Mouse (Mus musculus) neural tube, embryonic 15.5 days (tissue): Measurements from ENCODE around the gene Map4k3. TPM values are rescaled to one million over a fixed set of nuclear protein-coding genes. Genes with fewer than 3 reads are reported as not detected.
"Not testable (repeated sequence)": the region's sequence is repeated elsewhere in the genome, so short reads cannot be mapped to it uniquely, and the experiment has no call there.

ENCODE experiments used
- ATAC-seq: fragments of 200-750 bp; cut with Nextera tagmentation; 2 replicates; pipeline ENCODE4 v1.8.0; 2017; ENCODE audit warnings: mild to moderate bottlenecking, moderate TSS enrichment, moderate library complexity; ENCODE audit not compliant: low FRiP score
- H3K27ac ChIP-seq: fragments of 300-500 bp; sonication (generic); replicated peaks from 2 replicates; pipeline ENCODE4 v1.5.1; 2015; ENCODE audit warnings: mild to moderate bottlenecking, inconsistent platforms
- H3K27me3 ChIP-seq: fragments of 300-500 bp; sonication (generic); replicated peaks from 2 replicates; pipeline ENCODE4 v1.6.1; 2015; ENCODE audit warnings: inconsistent platforms
- H3K36me3 ChIP-seq: fragments of 300-500 bp; sonication (generic); 2 replicates; pipeline ENCODE4 v1.6.1; 2015; ENCODE audit warnings: inconsistent platforms
- H3K4me1 ChIP-seq: fragments of 300-500 bp; sonication (generic); 2 replicates; pipeline ENCODE4 v1.6.1; 2015; ENCODE audit warnings: inconsistent platforms
- H3K4me2 ChIP-seq: fragments of 300-500 bp; sonication (generic); 2 replicates; pipeline ENCODE4 v1.6.1; 2015; ENCODE audit warnings: inconsistent platforms, mild to moderate bottlenecking, moderate library complexity
- H3K4me3 ChIP-seq: fragments of 300-500 bp; sonication (generic); replicated peaks from 2 replicates; pipeline ENCODE4 v1.5.1; 2015; ENCODE audit warnings: mild to moderate bottlenecking, inconsistent platforms
- H3K9ac ChIP-seq: fragments of 300-500 bp; sonication (generic); replicated peaks from 2 replicates; pipeline ENCODE4 v1.6.1; 2015; ENCODE audit warnings: mild to moderate bottlenecking, inconsistent platforms
- H3K9me3 ChIP-seq: fragments of 300-500 bp; sonication (generic); replicated peaks from 2 replicates; pipeline ENCODE4 v1.6.1; 2016; ENCODE audit warnings: inconsistent platforms
- WGBS: fragments of 180-500 bp; shearing (Covaris S2); methylation state at CpG from one replicate; pipeline ENCODE4 v1.1.7; 2015; ENCODE audit warnings: mixed read lengths; 5-methylcytosine and 5-hydroxymethylcytosine counted together
- polyA plus RNA-seq: library from polyadenylated mRNA; unstranded; fragments of >200 nt; fragmentation: Nextera tagmentation; extraction: Ambion mirVana; gene quantifications from 2 replicates; pipeline ENCODE4 v1.2.1, GENCODE M21; 2015

Map4k3 gene
- 22.0 and 22.3 TPM in 2 replicates for polyA plus RNA-seq

- Histone ChIP-seq H3K36me3 (no peaks in the 10 kb centered on the region), H3K27ac (peak within 1 kb of the TSS; percentile 86), H3K4me1 (peaks cover 27% of the 10 kb centered on the region), H3K4me3 (peak within 1 kb of the TSS; percentile 86), H3K4me2 (peak within 1 kb of the TSS; percentile 83), H3K9me3 (no peaks in the 10 kb centered on the region), H3K9ac (peak within 1 kb of the TSS; percentile 90), H3K27me3 (no peaks in the 10 kb centered on the region)
- peak; percentile 96 for ATAC-seq
- WGBS, result under 1% methylated on average over 54 of the region's 64 CpGs
Measured at GRCm38 (mm10) chr17:80728062-80728858, at the start of gene Map4k3. TSS of gene Map4k3 (minus strand) at chr17:80728485.

- Histone ChIP-seq H3K27me3 (no peaks in the 10 kb centered on the region), H3K4me1 (peaks cover 13% of the 10 kb centered on the region), H3K36me3 (no peaks in the 10 kb centered on the region), H3K4me3 (no peak overlapping the region), H3K9me3 (no peaks in the 10 kb centered on the region), H3K4me2 (no peak overlapping the region), H3K9ac (no peak overlapping the region), H3K27ac (no peak overlapping the region)
- 89% methylated on average over 1 of the region's 1 CpGs for WGBS
- ATAC-seq, result no peak
Measured at GRCm38 (mm10) chr17:80777581-80777980, 49.3 kb upstream of the Map4k3 start.

- Histone ChIP-seq H3K27ac (no peak overlapping the region), H3K4me1 (peaks cover 10% of the 10 kb centered on the region), H3K9ac (no peak overlapping the region), H3K9me3 (no peaks in the 10 kb centered on the region), H3K36me3 (no peaks in the 10 kb centered on the region), H3K4me3 (no peak overlapping the region), H3K27me3 (no peaks in the 10 kb centered on the region), H3K4me2 (no peak overlapping the region)
- 80% methylated on average over 8 of the region's 8 CpGs for WGBS
- no peak for ATAC-seq
Measured at GRCm38 (mm10) chr17:80775178-80775788, 47.0 kb upstream of the Map4k3 start.

GRCm38 (mm10) chr17:80772545-80773453 is 44.5 kb upstream of the Map4k3 start:
- 0 out of 2 replicates have a peak, but pooled peaks cover 4% of the 10 kb centered on the region for H3K4me1 ChIP-seq
- H3K27ac ChIP-seq, result peak overlapping the region; percentile 46; the same call in 1 of the 2 replicates
- no peak overlapping the region for H3K4me3 ChIP-seq
- 54% methylated on average over 14 of the region's 14 CpGs for WGBS
- no peaks in the 10 kb centered on the region for H3K36me3 ChIP-seq
- no peaks in the 10 kb centered on the region for H3K9me3 ChIP-seq
- no peak overlapping the region for H3K9ac ChIP-seq
- ATAC-seq, result no peak
- no peak overlapping the region for H3K4me2 ChIP-seq
- H3K27me3 ChIP-seq, result no peaks in the 10 kb centered on the region

- H3K9ac ChIP-seq, result no peak overlapping the region
- no peaks in the 10 kb centered on the region for H3K27me3 ChIP-seq
- no peak for ATAC-seq
- 0 out of 2 replicates have a peak, but pooled peaks cover 4% of the 10 kb centered on the region for H3K4me1 ChIP-seq
- WGBS, result 79% methylated on average over 1 of the region's 1 CpGs
- no peak overlapping the region for H3K4me2 ChIP-seq
- H3K27ac ChIP-seq, result no peak overlapping the region
- H3K4me3 ChIP-seq, result no peak overlapping the region
- no peaks in the 10 kb centered on the region for H3K36me3 ChIP-seq
- no peaks in the 10 kb centered on the region for H3K9me3 ChIP-seq
Measured at GRCm38 (mm10) chr17:80770065-80770464, 41.8 kb upstream of the Map4k3 start.

GRCm38 (mm10) chr17:80765204-80765603 is 36.9 kb upstream of the Map4k3 start:
- Histone ChIP-seq H3K4me1 (no peaks in the 10 kb centered on the region), H3K36me3 (no peaks in the 10 kb centered on the region), H3K27ac (no peak overlapping the region), H3K27me3 (no peaks in the 10 kb centered on the region), H3K9ac (no peak overlapping the region), H3K9me3 (no peaks in the 10 kb centered on the region), H3K4me3 (no peak overlapping the region), H3K4me2 (no peak overlapping the region)
- WGBS, result 50% methylated on average over 2 of the region's 2 CpGs
- no peak for ATAC-seq

GRCm38 (mm10) chr17:80763065-80763681 is 34.9 kb upstream of the Map4k3 start:
- Histone ChIP-seq H3K27me3 (no peaks in the 10 kb centered on the region), H3K4me3 (no peak overlapping the region), H3K4me1 (no peaks in the 10 kb centered on the region), H3K9ac (no peak overlapping the region), H3K36me3 (no peaks in the 10 kb centered on the region), H3K27ac (no peak overlapping the region), H3K9me3 (no peaks in the 10 kb centered on the region), H3K4me2 (no peak overlapping the region)
- no peak for ATAC-seq
- WGBS, result 77% methylated on average over 11 of the region's 11 CpGs

- H3K9ac ChIP-seq, result no peak overlapping the region
- no peaks in the 10 kb centered on the region for H3K36me3 ChIP-seq
- H3K27ac ChIP-seq, result no peak overlapping the region
- 77% methylated on average over 9 of the region's 9 CpGs for WGBS
- H3K4me2 ChIP-seq, result no peak overlapping the region
- H3K4me1 ChIP-seq, result no peaks in the 10 kb centered on the region
- H3K9me3 ChIP-seq, result no peaks in the 10 kb centered on the region
- no peaks in the 10 kb centered on the region for H3K27me3 ChIP-seq
- ATAC-seq, result no peak
- no peak overlapping the region for H3K4me3 ChIP-seq
Measured at GRCm38 (mm10) chr17:80762391-80763040, 34.2 kb upstream of the Map4k3 start.

GRCm38 (mm10) chr17:80761191-80761590 is 32.9 kb upstream of the Map4k3 start:
- not testable (repeated sequence) for H3K9me3 ChIP-seq, H3K36me3 ChIP-seq, H3K9ac ChIP-seq, H3K4me2 ChIP-seq, H3K27ac ChIP-seq, H3K27me3 ChIP-seq, ATAC-seq, H3K4me3 ChIP-seq, H3K4me1 ChIP-seq
- 88% methylated on average over 8 of the region's 8 CpGs for WGBS

- Histone ChIP-seq H3K27me3 (no peaks in the 10 kb centered on the region), H3K4me1 (no peaks in the 10 kb centered on the region), H3K4me3 (no peak overlapping the region), H3K9me3 (no peaks in the 10 kb centered on the region), H3K27ac (no peak overlapping the region), H3K36me3 (no peaks in the 10 kb centered on the region), H3K9ac (no peak overlapping the region), H3K4me2 (no peak overlapping the region)
- ATAC-seq, result no peak
- 92% methylated on average over 16 of the region's 16 CpGs for WGBS
Measured at GRCm38 (mm10) chr17:80760344-80761145, 32.3 kb upstream of the Map4k3 start.
